Mouse (Mus musculus) kidney, adult 2 months (tissue): Measurements from ENCODE around the gene Bcas1.

Source experiments
- CTCF ChIP-seq: fragments of 200-500 bp; conservative IDR thresholded peaks from 2 replicates; pipeline ENCODE4 v1.5.1; 2011; ENCODE audit warnings: low read depth, mild to moderate bottlenecking, control low read depth, low read length, moderate library complexity, mixed read lengths; ENCODE audit not compliant: insufficient read depth, insufficient read length
- POLR2A ChIP-seq: fragments of 200-500 bp; IDR thresholded peaks from one replicate; pipeline ENCODE4 v1.6.1; 2011; ENCODE audit warnings: low read depth, low read length, control low read depth

DNA sequence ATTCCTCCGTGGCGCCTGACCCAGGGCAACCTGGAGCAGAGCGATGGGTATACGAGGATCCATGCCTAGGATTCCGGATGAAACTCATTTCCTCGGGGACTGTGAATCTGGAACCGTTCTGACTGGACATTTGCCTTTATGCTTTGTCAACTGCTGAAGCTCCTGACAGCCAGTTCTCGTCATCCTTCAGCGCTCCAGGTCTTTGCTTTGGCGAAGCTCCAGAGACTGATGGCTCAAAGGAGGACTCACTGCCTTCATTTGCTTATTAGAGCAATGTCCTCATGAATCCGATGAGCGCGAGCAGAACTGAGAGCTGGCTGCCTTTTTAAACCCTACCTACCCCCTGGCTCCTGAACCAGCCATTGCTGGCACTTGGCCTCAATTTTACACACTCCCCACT lies 11.1 kb upstream of the Bcas1 start:
- no peak for TF ChIP-seq CTCF
- no peak for TF ChIP-seq POLR2A
